Mouse (Mus musculus): ENCODE measurements around the gene Tmem108. TPM values are rescaled to one million over a fixed set of nuclear protein-coding genes. Genes with fewer than 3 reads are reported as not detected.

Gene Tmem108
- polyA plus RNA-seq, 1 experiment from 2014 or later, result 13.0 TPM

GRCm38 (mm10) chr9:103546695-103547645, 214.7 kb downstream of the Tmem108 start:
- Histone ChIP-seq H3K27me3 (ENCODE audit: control insufficient read depth, insufficient read depth, low read depth, low read length) (no peaks in the 10 kb centered on the region), H3K36me3 (ENCODE audit: control insufficient read depth, insufficient read depth, low read length) (no peaks in the 10 kb centered on the region), H3K27ac (ENCODE audit: low read length) (no peak overlapping the region), H3K9ac (ENCODE audit: low read length) (no peak overlapping the region), H3K4me1 (replicated peaks; ENCODE audit: control insufficient read depth, insufficient read depth, low read length) (no peaks in the 10 kb centered on the region; the same call in 1 of the 2 replicates), H3K4me3 (ENCODE audit: low read length) (no peak overlapping the region), H3K4me2 (ENCODE audit: low read depth, low read length) (no peak overlapping the region), H3K9me3 (ENCODE audit: control insufficient read depth, low read length) (no peaks in the 10 kb centered on the region)
- WGBS, result 71% methylated on average over 22 of the region's 22 CpGs
- ATAC-seq (ENCODE audit: low read depth), result no peak

GRCm38 (mm10) chr9:103545729-103546128, 215.9 kb downstream of the Tmem108 start:
- no peak overlapping the region for H3K4me3 ChIP-seq (ENCODE audit: low read length)
- H3K27me3 ChIP-seq (ENCODE audit: control insufficient read depth, insufficient read depth, low read depth, low read length), result no peaks in the 10 kb centered on the region
- WGBS, result 56% methylated on average over 4 of the region's 4 CpGs
- no peaks in the 10 kb centered on the region; the same call in 1 of the 2 replicates for H3K4me1 ChIP-seq (replicated peaks; ENCODE audit: control insufficient read depth, insufficient read depth, low read length)
- H3K4me2 ChIP-seq (ENCODE audit: low read depth, low read length), result no peak overlapping the region
- H3K27ac ChIP-seq (ENCODE audit: low read length), result no peak overlapping the region
- no peak overlapping the region for H3K9ac ChIP-seq (ENCODE audit: low read length)
- H3K36me3 ChIP-seq (ENCODE audit: control insufficient read depth, insufficient read depth, low read length), result no peaks in the 10 kb centered on the region
- H3K9me3 ChIP-seq (ENCODE audit: control insufficient read depth, low read length), result no peaks in the 10 kb centered on the region
- ATAC-seq (ENCODE audit: low read depth), result no peak

GRCm38 (mm10) chr9:103545271-103545670, 216.4 kb downstream of the Tmem108 start:
- H3K9me3 ChIP-seq (ENCODE audit: control insufficient read depth, low read length), result no peaks in the 10 kb centered on the region
- no peak overlapping the region for H3K4me2 ChIP-seq (ENCODE audit: low read depth, low read length)
- H3K9ac ChIP-seq (ENCODE audit: low read length), result no peak overlapping the region
- no peak overlapping the region for H3K4me3 ChIP-seq (ENCODE audit: low read length)
- no peaks in the 10 kb centered on the region; the same call in 1 of the 2 replicates for H3K4me1 ChIP-seq (replicated peaks; ENCODE audit: control insufficient read depth, insufficient read depth, low read length)
- no peak overlapping the region for H3K27ac ChIP-seq (ENCODE audit: low read length)
- no peak for ATAC-seq (ENCODE audit: low read depth)
- WGBS, result 40% methylated on average over 4 of the region's 4 CpGs
- H3K36me3 ChIP-seq (ENCODE audit: control insufficient read depth, insufficient read depth, low read length), result no peaks in the 10 kb centered on the region
- H3K27me3 ChIP-seq (ENCODE audit: control insufficient read depth, insufficient read depth, low read depth, low read length), result no peaks in the 10 kb centered on the region

- 62% methylated on average over 1 of the region's 1 CpGs for WGBS
- Histone ChIP-seq H3K4me2 (ENCODE audit: low read depth, low read length) (no peak overlapping the region), H3K4me1 (replicated peaks; ENCODE audit: control insufficient read depth, insufficient read depth, low read length) (no peaks in the 10 kb centered on the region; the same call in 1 of the 2 replicates), H3K9ac (ENCODE audit: low read length) (no peak overlapping the region), H3K4me3 (ENCODE audit: low read length) (no peak overlapping the region), H3K9me3 (ENCODE audit: control insufficient read depth, low read length) (no peaks in the 10 kb centered on the region), H3K36me3 (ENCODE audit: control insufficient read depth, insufficient read depth, low read length) (no peaks in the 10 kb centered on the region), H3K27ac (ENCODE audit: low read length) (no peak overlapping the region), H3K27me3 (ENCODE audit: control insufficient read depth, insufficient read depth, low read depth, low read length) (no peaks in the 10 kb centered on the region)
- no peak for ATAC-seq (ENCODE audit: low read depth)
These were observed 217.0 kb downstream of the Tmem108 start for GRCm38 (mm10) chr9:103544599-103544998.

- no peaks in the 10 kb centered on the region for H3K9me3 ChIP-seq (ENCODE audit: control insufficient read depth, low read length)
- H3K4me2 ChIP-seq (ENCODE audit: low read depth, low read length), result no peak overlapping the region
- H3K9ac ChIP-seq (ENCODE audit: low read length), result no peak overlapping the region
- no peaks in the 10 kb centered on the region for H3K4me1 ChIP-seq (replicated peaks; ENCODE audit: control insufficient read depth, insufficient read depth, low read length)
- no peak for ATAC-seq (ENCODE audit: low read depth)
- no peak overlapping the region for H3K4me3 ChIP-seq (ENCODE audit: low read length)
- H3K27me3 ChIP-seq (ENCODE audit: control insufficient read depth, insufficient read depth, low read depth, low read length), result no peaks in the 10 kb centered on the region
- 70% methylated on average over 8 of the region's 8 CpGs for WGBS
- H3K27ac ChIP-seq (ENCODE audit: low read length), result no peak overlapping the region
- no peaks in the 10 kb centered on the region for H3K36me3 ChIP-seq (ENCODE audit: control insufficient read depth, insufficient read depth, low read length)
These were observed 221.1 kb downstream of the Tmem108 start for GRCm38 (mm10) chr9:103540518-103540917.

GRCm38 (mm10) chr9:103538047-103538816, 223.4 kb downstream of the Tmem108 start:
- H3K4me1 ChIP-seq (replicated peaks; ENCODE audit: control insufficient read depth, insufficient read depth, low read length), result no peaks in the 10 kb centered on the region
- no peaks in the 10 kb centered on the region for H3K36me3 ChIP-seq (ENCODE audit: control insufficient read depth, insufficient read depth, low read length)
- no peak overlapping the region for H3K9ac ChIP-seq (ENCODE audit: low read length)
- no peak for ATAC-seq (ENCODE audit: low read depth)
- H3K4me2 ChIP-seq (ENCODE audit: low read depth, low read length), result no peak overlapping the region
- 34% methylated on average over 8 of the region's 8 CpGs for WGBS
- H3K27ac ChIP-seq (ENCODE audit: low read length), result no peak overlapping the region
- no peaks in the 10 kb centered on the region for H3K9me3 ChIP-seq (ENCODE audit: control insufficient read depth, low read length)
- H3K4me3 ChIP-seq (ENCODE audit: low read length), result no peak overlapping the region
- no peaks in the 10 kb centered on the region for H3K27me3 ChIP-seq (ENCODE audit: control insufficient read depth, insufficient read depth, low read depth, low read length)

GRCm38 (mm10) chr9:103536059-103536634, 225.5 kb downstream of the Tmem108 start:
- Histone ChIP-seq H3K9ac (ENCODE audit: low read length) (no peak overlapping the region), H3K9me3 (ENCODE audit: control insufficient read depth, low read length) (no peaks in the 10 kb centered on the region), H3K4me2 (ENCODE audit: low read depth, low read length) (no peak overlapping the region), H3K27me3 (ENCODE audit: control insufficient read depth, insufficient read depth, low read depth, low read length) (no peaks in the 10 kb centered on the region), H3K4me3 (ENCODE audit: low read length) (no peak overlapping the region), H3K4me1 (replicated peaks; ENCODE audit: control insufficient read depth, insufficient read depth, low read length) (no peaks in the 10 kb centered on the region), H3K36me3 (ENCODE audit: control insufficient read depth, insufficient read depth, low read length) (no peaks in the 10 kb centered on the region), H3K27ac (ENCODE audit: low read length) (no peak overlapping the region)
- no peak for ATAC-seq (ENCODE audit: low read depth)
- WGBS, result 86% methylated on average over 6 of the region's 6 CpGs

- Histone ChIP-seq H3K9me3 (ENCODE audit: control insufficient read depth, low read length) (no peaks in the 10 kb centered on the region), H3K27me3 (ENCODE audit: control insufficient read depth, insufficient read depth, low read depth, low read length) (no peaks in the 10 kb centered on the region), H3K4me1 (replicated peaks; ENCODE audit: control insufficient read depth, insufficient read depth, low read length) (no peaks in the 10 kb centered on the region; the same call in 1 of the 2 replicates), H3K27ac (ENCODE audit: low read length) (no peak overlapping the region), H3K9ac (ENCODE audit: low read length) (no peak overlapping the region), H3K4me2 (ENCODE audit: low read depth, low read length) (no peak overlapping the region), H3K36me3 (ENCODE audit: control insufficient read depth, insufficient read depth, low read length) (no peaks in the 10 kb centered on the region), H3K4me3 (ENCODE audit: low read length) (no peak overlapping the region)
- peak; percentile 10; the same call in 1 of the 2 replicates for ATAC-seq (ENCODE audit: low read depth)
- WGBS, result 13% methylated on average over 10 of the region's 10 CpGs
These were observed 236.5 kb downstream of the Tmem108 start for GRCm38 (mm10) chr9:103525041-103525537.

Measured in lung, embryonic 16.5 days (tissue).